Mouse (Mus musculus) kidney, embryonic 14.5 days (tissue): ENCODE measurements around the gene Kcnq2. TPM values are rescaled to one million over a fixed set of nuclear protein-coding genes. Genes with fewer than 3 reads are reported as not detected.

Experiments used
- ATAC-seq: fragments of 200-750 bp; cut with Nextera tagmentation; 2 replicates; pipeline ENCODE4 v1.8.0; 2017; ENCODE audit warnings: moderate number of reproducible peaks, mild to moderate bottlenecking, moderate TSS enrichment, moderate library complexity; ENCODE audit not compliant: low FRiP score, low TSS enrichment
- H3K27ac ChIP-seq: fragments of 300-500 bp; sonication (generic); 2 replicates; pipeline ENCODE4 v1.5.1; 2014; ENCODE audit warnings: low read depth, mild to moderate bottlenecking, low read length, moderate library complexity, mixed read lengths
- H3K27me3 ChIP-seq: fragments of 300-500 bp; sonication (generic); 2 replicates; pipeline ENCODE4 v1.6.1; 2014; ENCODE audit warnings: mild to moderate bottlenecking, low read length; ENCODE audit not compliant: control insufficient read depth, insufficient read depth
- H3K36me3 ChIP-seq: fragments of 300-500 bp; sonication (generic); 2 replicates; pipeline ENCODE4 v1.6.1; 2014; ENCODE audit warnings: low read length, mixed read lengths; ENCODE audit not compliant: control insufficient read depth, insufficient read depth
- H3K4me1 ChIP-seq: fragments of 300-500 bp; sonication (generic); 2 replicates; pipeline ENCODE4 v1.6.1; 2014; ENCODE audit warnings: low read length, mixed read lengths; ENCODE audit not compliant: control insufficient read depth, insufficient read depth
- H3K4me2 ChIP-seq: fragments of 300-500 bp; sonication (generic); replicated peaks from 2 replicates; pipeline ENCODE4 v1.6.1; 2014; ENCODE audit warnings: low read depth, mild to moderate bottlenecking, low read length
- H3K4me3 ChIP-seq: fragments of 300-500 bp; sonication (generic); 2 replicates; pipeline ENCODE4 v1.5.1; 2014; ENCODE audit warnings: mild to moderate bottlenecking, low read length
- H3K9ac ChIP-seq: fragments of 300-500 bp; sonication (generic); 2 replicates; pipeline ENCODE4 v1.6.1; 2014; ENCODE audit warnings: low read depth, mild to moderate bottlenecking, low read length, moderate library complexity
- H3K9me3 ChIP-seq: fragments of 300-500 bp; sonication (generic); 2 replicates; pipeline ENCODE4 v1.6.1; 2016; ENCODE audit warnings: low read length; ENCODE audit not compliant: control insufficient read depth
- WGBS: fragments of 180-500 bp; shearing (Covaris S2); extraction: QIAGEN DNeasy Blood & Tissue Kit; methylation state at CpG from one replicate; pipeline ENCODE4 v1.1.7; 2014; 5-methylcytosine and 5-hydroxymethylcytosine counted together
- polyA plus RNA-seq: library from polyadenylated mRNA; unstranded; fragments of >200 nt; fragmentation: Nextera tagmentation; extraction: Ambion mirVana; gene quantifications from 2 replicates; pipeline ENCODE4 v1.2.1, GENCODE M21; 2014

The Kcnq2 gene
- polyA plus RNA-seq, 1 experiment from 2014 or later = not detected

GRCm38 (mm10) chr2:181033310-181033709 is 101.8 kb downstream of the Kcnq2 start:
- no peak overlapping the region for H3K9ac ChIP-seq
- no peaks in the 10 kb centered on the region for H3K36me3 ChIP-seq
- H3K4me1 ChIP-seq = peaks cover 4% of the 10 kb centered on the region; the same call in 1 of the 2 replicates
- H3K27me3 ChIP-seq = peaks cover 8% of the 10 kb centered on the region
- no peak overlapping the region for H3K27ac ChIP-seq
- no peak overlapping the region for H3K4me2 ChIP-seq
- H3K9me3 ChIP-seq = no peaks in the 10 kb centered on the region
- no peak for ATAC-seq
- no peak overlapping the region for H3K4me3 ChIP-seq
- 67% methylated on average over 6 of the region's 6 CpGs for WGBS

GRCm38 (mm10) chr2:181032407-181032806 is 102.7 kb downstream of the Kcnq2 start:
- 38% methylated on average over 5 of the region's 5 CpGs for WGBS
- Histone ChIP-seq H3K9me3 (no peaks in the 10 kb centered on the region), H3K27me3 (no peaks in the 10 kb centered on the region), H3K4me3 (no peak overlapping the region), H3K9ac (no peak overlapping the region), H3K36me3 (no peaks in the 10 kb centered on the region), H3K4me1 (no peaks in the 10 kb centered on the region), H3K27ac (no peak overlapping the region), H3K4me2 (no peak overlapping the region)
- ATAC-seq = no peak

GRCm38 (mm10) chr2:181031406-181031934 is 103.6 kb downstream of the Kcnq2 start:
- no peaks in the 10 kb centered on the region for H3K4me1 ChIP-seq
- H3K9me3 ChIP-seq = no peaks in the 10 kb centered on the region
- no peaks in the 10 kb centered on the region for H3K27me3 ChIP-seq
- 84% methylated on average over 11 of the region's 11 CpGs for WGBS
- no peak overlapping the region for H3K4me3 ChIP-seq
- H3K9ac ChIP-seq = no peak overlapping the region
- no peak overlapping the region for H3K27ac ChIP-seq
- no peak for ATAC-seq
- no peak overlapping the region for H3K4me2 ChIP-seq
- H3K36me3 ChIP-seq = no peaks in the 10 kb centered on the region

Other genes starting within 250 kb of the Kcnq2 start
- 48.7 and 75.4 TPM in 2 replicates for gene Ythdf1, start 214.4 kb downstream of the Kcnq2 start, polyA plus RNA-seq
- gene Birc7, start 206.3 kb downstream of the Kcnq2 start, polyA plus RNA-seq = not detected in 2 replicates
- 39.0 and 44.1 TPM in 2 replicates for gene Nkain4, start 180.6 kb downstream of the Kcnq2 start, polyA plus RNA-seq
- 55.1 and 71.3 TPM in 2 replicates for gene Arfgap1, start 168.1 kb downstream of the Kcnq2 start, polyA plus RNA-seq
- 0.21 and 0.50 TPM in 2 replicates for gene Col20a1, start 148.8 kb downstream of the Kcnq2 start, polyA plus RNA-seq
- gene Chrna4, start 91.8 kb downstream of the Kcnq2 start, polyA plus RNA-seq = 3.8 and 5.3 TPM in 2 replicates
- gene Eef1a2, start 21.7 kb upstream of the Kcnq2 start, polyA plus RNA-seq = not detected in 2 replicates
- 387 and 477 TPM in 2 replicates for gene Ppdpf, start 51.9 kb upstream of the Kcnq2 start, polyA plus RNA-seq
- not detected in 2 replicates for gene Ptk6, start 67.5 kb upstream of the Kcnq2 start, polyA plus RNA-seq
- 0.14 and 0.24 TPM in 2 replicates for gene Srms, start 77.9 kb upstream of the Kcnq2 start, polyA plus RNA-seq
- 0.58 TPM in 1 of 2 replicates, not detected in the other for gene Fndc11, start 84.7 kb upstream of the Kcnq2 start, polyA plus RNA-seq
- gene Helz2, start 106.7 kb upstream of the Kcnq2 start, polyA plus RNA-seq = 1.3 and 1.4 TPM in 2 replicates
- 9.4 and 17.9 TPM in 2 replicates for gene Gmeb2, start 152.7 kb upstream of the Kcnq2 start, polyA plus RNA-seq
- 0.46 and 0.62 TPM in 2 replicates for gene Stmn3, start 179.2 kb upstream of the Kcnq2 start, polyA plus RNA-seq
- 40.0 and 59.2 TPM in 2 replicates for gene Rtel1, start 184.4 kb upstream of the Kcnq2 start, polyA plus RNA-seq
- gene Zgpat, start 229.6 kb upstream of the Kcnq2 start, polyA plus RNA-seq = 25.7 and 39.0 TPM in 2 replicates
- 51.5 and 53.9 TPM in 2 replicates for gene Arfrp1, start 230.1 kb upstream of the Kcnq2 start, polyA plus RNA-seq
- 17.3 and 22.1 TPM in 2 replicates for gene Lime1, start 244.8 kb upstream of the Kcnq2 start, polyA plus RNA-seq